Mouse (Mus musculus): ENCODE data around the gene Snx29.

The Snx29 gene

DNA sequence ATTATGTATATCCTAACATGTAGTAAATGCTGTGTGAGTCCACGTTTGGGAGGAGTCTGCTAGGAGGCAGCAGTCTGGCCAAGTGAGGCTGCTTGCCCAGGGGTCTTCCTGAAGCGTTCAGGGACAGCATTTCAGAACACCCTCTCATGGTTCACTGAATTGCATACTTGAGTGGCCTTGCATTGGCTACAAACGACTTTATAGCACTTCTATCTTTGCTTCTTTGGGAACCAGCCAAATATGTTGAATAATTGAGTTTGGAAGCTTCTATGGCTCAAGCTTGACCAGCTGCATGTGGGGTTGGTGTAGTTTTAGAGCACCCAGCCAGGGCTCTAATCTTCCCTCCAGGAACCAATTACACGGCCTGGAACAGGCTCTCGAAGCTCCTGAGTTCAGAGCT, 307.8 kb downstream of the Snx29 start:
- TF ChIP-seq GATA4 (IDR thresholded peaks at IDR 0.05; ENCODE audit: insufficient replicate concordance, low read length): no peak

GRCm38 (mm10) chr16:11632205-11632747, 309.6 kb downstream of the Snx29 start:
- TF ChIP-seq GATA4 (IDR thresholded peaks at IDR 0.05; ENCODE audit: insufficient replicate concordance, low read length): no peak

GRCm38 (mm10) chr16:11636196-11636733, 313.6 kb downstream of the Snx29 start:
- no peak for TF ChIP-seq GATA4 (IDR thresholded peaks at IDR 0.05; ENCODE audit: insufficient replicate concordance, low read length)

- TF ChIP-seq GATA4 (IDR thresholded peaks at IDR 0.05; ENCODE audit: insufficient replicate concordance, low read length): no peak
Measured at GRCm38 (mm10) chr16:11636902-11637301, 314.2 kb downstream of the Snx29 start.

- no peak for TF ChIP-seq GATA4 (IDR thresholded peaks at IDR 0.05; ENCODE audit: insufficient replicate concordance, low read length)
Measured at GRCm38 (mm10) chr16:11637794-11638193, 315.1 kb downstream of the Snx29 start.

GRCm38 (mm10) chr16:11638739-11639138, 316.0 kb downstream of the Snx29 start:
- TF ChIP-seq GATA4 (IDR thresholded peaks at IDR 0.05; ENCODE audit: insufficient replicate concordance, low read length): no peak

DNA sequence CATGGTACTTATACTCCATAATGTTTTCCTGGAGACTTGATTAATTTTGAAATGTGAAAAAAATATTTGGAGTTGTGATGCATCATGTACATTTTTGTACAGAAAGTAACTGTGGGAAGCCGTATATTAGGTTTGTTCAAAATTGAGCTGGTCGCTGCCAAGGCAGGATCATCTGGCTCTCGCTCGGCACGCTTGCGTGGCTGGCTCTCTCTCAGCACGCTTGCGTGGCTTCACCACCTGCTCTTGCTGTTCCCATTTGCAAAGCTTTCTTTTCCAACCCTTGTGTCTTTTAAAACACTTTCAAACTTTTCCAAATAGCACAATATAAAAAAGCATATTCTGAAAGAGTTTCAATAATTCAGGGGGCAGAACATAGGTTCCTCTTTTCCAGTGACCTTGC, 317.2 kb downstream of the Snx29 start:
- TF ChIP-seq GATA4 (IDR thresholded peaks at IDR 0.05; ENCODE audit: insufficient replicate concordance, low read length): no peak

DNA sequence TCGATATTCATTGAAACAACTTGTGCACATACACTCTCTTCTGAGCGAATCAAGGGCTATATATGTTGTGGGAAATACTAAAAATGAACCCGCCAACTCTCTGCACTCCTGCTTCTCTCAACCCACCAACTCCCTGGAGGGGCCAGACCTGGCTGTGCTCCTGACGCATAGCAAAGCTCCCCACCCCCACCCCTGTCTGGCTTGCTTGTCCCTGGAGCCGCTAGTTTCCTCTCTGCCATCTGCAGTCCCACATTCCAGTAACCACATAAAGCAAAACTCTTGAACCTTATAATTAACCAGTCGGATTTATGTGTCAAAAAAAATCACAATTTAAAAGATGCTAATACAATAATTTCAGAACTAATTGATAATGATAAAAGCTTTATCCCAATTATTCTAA, 320.9 kb downstream of the Snx29 start:
- no peak for TF ChIP-seq GATA4 (IDR thresholded peaks at IDR 0.05; ENCODE audit: insufficient replicate concordance, low read length)

DNA sequence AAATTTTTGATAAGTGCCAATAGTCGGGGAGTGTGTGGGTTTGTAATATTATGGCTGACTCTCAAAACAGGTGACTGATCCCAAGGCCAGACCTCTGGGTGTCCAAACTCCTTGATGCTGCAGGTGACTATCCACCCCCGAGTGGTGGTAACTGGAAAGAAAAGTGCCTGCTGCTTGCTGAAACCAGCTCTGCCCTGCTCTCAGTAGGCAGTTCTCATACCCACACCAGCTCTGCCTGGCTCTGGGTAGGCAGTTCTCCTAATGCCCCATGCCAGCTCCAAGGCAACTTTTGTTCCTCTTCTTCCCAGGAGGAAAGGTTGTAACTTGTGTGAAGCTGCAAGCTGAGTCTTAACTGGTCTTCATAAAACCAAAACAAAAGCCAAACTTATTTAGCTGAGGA, 321.7 kb downstream of the Snx29 start:
- no peak for TF ChIP-seq GATA4 (IDR thresholded peaks at IDR 0.05; ENCODE audit: insufficient replicate concordance, low read length)

- TF ChIP-seq GATA4 (IDR thresholded peaks at IDR 0.05; ENCODE audit: insufficient replicate concordance, low read length): no peak
Measured at GRCm38 (mm10) chr16:11645668-11646067, 323.0 kb downstream of the Snx29 start.

DNA sequence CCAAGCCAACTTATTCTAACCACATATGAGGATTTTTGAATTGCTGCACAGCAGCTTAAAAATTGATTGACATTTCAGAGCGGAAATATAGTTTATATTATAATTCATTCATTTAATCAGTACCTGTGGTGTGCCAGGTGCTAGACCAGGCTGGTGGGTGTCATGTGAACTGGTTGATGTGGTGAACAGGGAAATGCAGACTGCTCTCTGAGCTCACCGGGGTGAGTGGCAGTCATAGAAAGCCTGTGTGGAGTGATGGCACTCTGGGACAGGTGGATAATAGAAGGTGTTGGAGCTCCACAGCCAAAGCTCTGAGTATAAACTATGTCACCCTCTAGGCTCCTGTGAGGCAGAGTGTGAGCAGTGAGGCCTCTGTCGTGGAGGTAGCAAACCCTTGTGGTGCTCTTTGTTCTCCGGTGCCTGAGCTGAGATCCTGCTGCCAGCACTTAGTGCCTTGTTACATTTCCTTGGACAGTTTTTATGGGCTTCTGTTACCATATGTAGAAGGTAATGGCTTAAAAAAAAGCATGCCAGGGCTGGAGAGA, 324.1 kb downstream of the Snx29 start:
- TF ChIP-seq GATA4 (IDR thresholded peaks at IDR 0.05; ENCODE audit: insufficient replicate concordance, low read length): no peak

DNA sequence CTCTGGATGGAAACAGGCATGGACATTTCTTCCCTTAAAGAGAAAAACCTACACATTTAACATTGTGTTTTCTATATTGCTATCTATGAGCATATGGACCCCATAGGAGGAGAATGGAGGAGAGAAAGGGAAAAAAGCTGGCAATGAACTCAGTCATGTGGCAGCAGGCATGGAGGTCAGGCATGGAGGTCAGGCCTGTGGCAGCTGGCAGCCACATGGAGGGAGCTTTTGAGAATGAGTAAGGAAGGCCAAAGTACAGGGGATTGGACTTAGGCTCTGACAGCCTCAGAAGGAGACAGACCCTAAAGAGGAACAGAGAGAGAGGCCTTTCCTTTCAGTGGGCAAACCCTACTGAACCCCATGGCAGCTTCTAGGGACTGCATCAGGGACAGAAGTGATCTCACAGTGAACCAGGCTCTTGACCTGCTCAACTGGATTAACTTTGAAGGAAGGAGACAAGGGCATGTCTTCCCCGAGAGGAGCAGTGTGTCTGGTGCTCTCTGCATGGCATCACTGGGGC, 325.5 kb downstream of the Snx29 start:
- TF ChIP-seq GATA4 (IDR thresholded peaks at IDR 0.05; ENCODE audit: insufficient replicate concordance, low read length): no peak

GRCm38 (mm10) chr16:11652686-11653366, 330.1 kb downstream of the Snx29 start:
- TF ChIP-seq GATA4 (IDR thresholded peaks at IDR 0.05; ENCODE audit: insufficient replicate concordance, low read length): no peak

GRCm38 (mm10) chr16:11655893-11656292, 333.2 kb downstream of the Snx29 start:
- no peak for TF ChIP-seq GATA4 (IDR thresholded peaks at IDR 0.05; ENCODE audit: insufficient replicate concordance, low read length)

- no peak for TF ChIP-seq GATA4 (IDR thresholded peaks at IDR 0.05; ENCODE audit: insufficient replicate concordance, low read length)
Measured at GRCm38 (mm10) chr16:11657111-11657510, 334.4 kb downstream of the Snx29 start.

DNA sequence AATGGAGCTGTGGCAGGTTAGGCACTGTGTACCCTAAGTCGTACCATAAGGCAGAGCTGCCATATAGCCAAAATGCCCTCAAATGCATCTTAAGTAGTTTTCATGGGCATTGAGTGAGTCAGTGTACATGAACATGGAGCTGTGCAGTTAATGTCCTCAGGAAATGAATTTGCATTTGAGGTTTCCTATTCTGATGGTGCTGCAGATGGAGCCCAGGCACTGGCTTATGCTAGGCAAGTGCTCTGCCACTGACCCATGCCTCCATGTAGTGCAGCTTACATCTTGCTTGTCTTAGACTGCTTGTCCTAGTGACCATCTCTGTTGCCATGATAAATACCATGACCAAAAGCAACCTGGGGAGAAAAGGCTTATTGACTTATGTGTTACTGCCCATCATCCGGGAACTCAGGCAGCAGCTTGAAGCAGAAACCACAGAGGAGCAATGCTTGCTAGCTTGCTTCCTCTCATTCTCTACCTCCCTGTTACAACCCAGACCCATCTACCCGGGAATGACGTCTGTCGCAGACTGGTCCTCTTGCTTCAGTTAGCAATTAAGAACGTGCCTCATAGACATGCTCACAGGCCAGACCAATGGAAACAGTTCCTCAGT, 336.5 kb downstream of the Snx29 start:
- TF ChIP-seq GATA4 (IDR thresholded peaks at IDR 0.05; ENCODE audit: insufficient replicate concordance, low read length): no peak
